Mouse (Mus musculus) embryonic facial prominence, embryonic 11.5 days (tissue): ENCODE measurements at regions not wholly inside any gene's neighbourhood (a gene's known extent, or its start where the extent isn't known, plus 50 kb on each side); places are given as distances from the start of the nearest gene placed in this dataset.

Experiments used
- ATAC-seq: fragments of 200-750 bp; cut with Nextera tagmentation; replicated peaks from 2 replicates; pipeline ENCODE4 v1.8.0; 2017; ENCODE audit warnings: low read depth; ENCODE audit not compliant: insufficient number of reproducible peaks, low FRiP score, low TSS enrichment
- DNase-seq: peaks from one replicate; pipeline ENCODE4 v3.0.0-alpha.2; 2015; ENCODE audit warnings: low spot score
- H3K27ac ChIP-seq: fragments of 300-500 bp; sonication (generic); replicated peaks from 2 replicates; pipeline ENCODE4 v1.5.1; 2014; ENCODE audit warnings: mild to moderate bottlenecking, low read depth, low read length, control low read depth
- H3K27me3 ChIP-seq: fragments of 300-500 bp; sonication (generic); 2 replicates; pipeline ENCODE4 v1.6.1; 2014; ENCODE audit warnings: mild to moderate bottlenecking, low read length, moderate library complexity, mixed read lengths; ENCODE audit not compliant: control insufficient read depth, insufficient read depth
- H3K36me3 ChIP-seq: fragments of 300-500 bp; sonication (generic); replicated peaks from 2 replicates; pipeline ENCODE4 v1.6.1; 2014; ENCODE audit warnings: low read depth, mild to moderate bottlenecking, low read length, moderate library complexity, mixed read lengths; ENCODE audit not compliant: control insufficient read depth, insufficient read depth
- H3K4me1 ChIP-seq: fragments of 300-500 bp; sonication (generic); 2 replicates; pipeline ENCODE4 v1.6.1; 2014; ENCODE audit warnings: low read length, mixed read lengths; ENCODE audit not compliant: control insufficient read depth, insufficient read depth
- H3K4me2 ChIP-seq: fragments of 300-500 bp; sonication (generic); 2 replicates; pipeline ENCODE4 v1.6.1; 2014; ENCODE audit warnings: low read depth, mild to moderate bottlenecking, control low read depth, low read length, moderate library complexity
- H3K4me3 ChIP-seq: fragments of 300-500 bp; sonication (generic); 2 replicates; pipeline ENCODE4 v1.5.1; 2014; ENCODE audit warnings: low read depth, low read length, control low read depth
- H3K9ac ChIP-seq: fragments of 300-500 bp; sonication (generic); replicated peaks from 2 replicates; pipeline ENCODE4 v1.6.1; 2014; ENCODE audit warnings: mild to moderate bottlenecking, control low read depth, low read length
- H3K9me3 ChIP-seq: fragments of 300-500 bp; sonication (generic); replicated peaks from 2 replicates; pipeline ENCODE4 v1.6.1; 2016; ENCODE audit warnings: mild to moderate bottlenecking, low read length, inconsistent platforms, mixed read lengths; ENCODE audit not compliant: control insufficient read depth
- WGBS: fragments of 180-500 bp; shearing (Covaris S2); extraction: QIAGEN DNeasy Blood & Tissue Kit; methylation state at CpG from one replicate; pipeline ENCODE4 v1.1.7; 2014; 5-methylcytosine and 5-hydroxymethylcytosine counted together

GRCm38 (mm10) chr5:96922716-96923076, 74.8 kb upstream of the Bmp2k start:
- Histone ChIP-seq H3K4me3 (no peak overlapping the region), H3K4me2 (no peak overlapping the region), H3K27ac (no peak overlapping the region), H3K9me3 (no peaks in the 10 kb centered on the region), H3K27me3 (no peaks in the 10 kb centered on the region), H3K9ac (no peak overlapping the region), H3K4me1 (no peaks in the 10 kb centered on the region), H3K36me3 (no peaks in the 10 kb centered on the region)
- 62% methylated on average over 4 of the region's 4 CpGs for WGBS
- ATAC-seq (no peak), DNase-seq (no peak)

DNA sequence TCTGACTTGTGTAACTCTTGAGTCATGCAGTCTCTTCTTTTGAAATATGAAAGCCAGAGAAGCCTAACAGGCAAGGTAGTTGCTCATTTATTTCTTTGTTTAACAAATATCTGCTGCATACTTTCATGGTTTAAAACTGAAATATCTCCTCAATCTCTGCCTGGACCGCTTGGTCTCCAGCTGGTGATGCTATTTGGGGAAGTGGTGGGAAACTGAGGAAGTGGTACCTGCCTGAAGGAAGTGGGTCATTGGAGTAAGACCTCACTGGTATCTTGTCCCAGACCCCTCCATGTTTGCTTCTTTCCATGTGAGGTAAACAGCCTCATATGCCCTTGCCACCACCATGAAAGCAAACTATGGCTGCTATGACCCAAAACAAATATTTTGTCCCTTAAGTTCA, 74.0 kb upstream of the Bmp2k start:
- ATAC-seq (no peak), DNase-seq (no peak)
- Histone ChIP-seq H3K4me1 (no peaks in the 10 kb centered on the region), H3K36me3 (no peaks in the 10 kb centered on the region), H3K9ac (no peak overlapping the region), H3K4me3 (no peak overlapping the region), H3K4me2 (no peak overlapping the region), H3K27me3 (no peaks in the 10 kb centered on the region), H3K27ac (no peak overlapping the region), H3K9me3 (no peaks in the 10 kb centered on the region)
- 90% methylated on average over 1 of the region's 1 CpGs for WGBS

DNA sequence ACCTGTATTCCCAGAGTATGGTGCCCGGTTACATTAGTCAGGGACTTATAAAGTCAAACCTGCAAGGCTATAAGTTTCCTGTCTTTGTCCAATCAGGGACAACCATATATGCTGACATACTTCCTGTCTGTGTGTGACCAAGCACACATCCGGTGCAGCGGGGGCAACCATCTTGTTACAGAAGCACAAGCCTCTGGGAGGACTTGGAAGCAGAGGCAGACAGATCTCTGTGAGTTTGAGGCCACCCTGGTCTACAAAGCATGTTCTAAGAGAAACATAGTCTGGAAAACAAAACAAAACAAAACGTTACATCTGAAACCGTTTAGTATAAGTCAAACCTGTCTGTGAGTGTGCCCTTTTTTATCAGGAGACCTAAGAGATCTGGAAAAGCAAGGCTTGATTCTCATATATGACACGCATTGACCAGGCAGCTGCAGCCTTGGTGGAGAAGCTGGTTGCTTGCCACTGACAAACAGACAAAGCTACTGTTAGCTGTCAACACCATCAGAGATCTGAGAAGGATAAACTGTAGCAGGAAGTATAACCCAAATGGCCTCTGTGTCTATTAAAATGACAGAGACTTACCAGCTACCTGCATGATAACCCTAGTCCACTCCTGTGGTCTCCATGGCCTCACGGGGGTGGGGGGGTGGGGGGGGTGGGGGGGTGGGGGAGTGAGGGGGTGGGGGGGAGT, 72.6 kb upstream of the Bmp2k start:
- WGBS = 85% methylated on average over 6 of the region's 7 CpGs
- DNase-seq = no peak
- H3K27me3 ChIP-seq = no peaks in the 10 kb centered on the region
- no peak overlapping the region for H3K4me2 ChIP-seq
- no peak overlapping the region for H3K4me3 ChIP-seq
- no peaks in the 10 kb centered on the region for H3K9me3 ChIP-seq
- no peak for ATAC-seq
- H3K27ac ChIP-seq = no peak overlapping the region
- no peaks in the 10 kb centered on the region for H3K4me1 ChIP-seq
- no peak overlapping the region for H3K9ac ChIP-seq
- no peaks in the 10 kb centered on the region for H3K36me3 ChIP-seq

GRCm38 (mm10) chr5:96925943-96926342, 71.5 kb upstream of the Bmp2k start:
- no peaks in the 10 kb centered on the region for H3K27me3 ChIP-seq
- WGBS = 52% methylated on average over 2 of the region's 2 CpGs

GRCm38 (mm10) chr5:96931091-96931490, 66.4 kb upstream of the Bmp2k start:
- Histone ChIP-seq H3K36me3 (no peaks in the 10 kb centered on the region), H3K4me1 (no peaks in the 10 kb centered on the region), H3K27me3 (no peaks in the 10 kb centered on the region), H3K9me3 (no peaks in the 10 kb centered on the region), H3K4me2 (no peak overlapping the region), H3K9ac (no peak overlapping the region), H3K27ac (no peak overlapping the region), H3K4me3 (no peak overlapping the region)
- WGBS = 58% methylated on average over 2 of the region's 2 CpGs
- DNase-seq = no peak
- no peak for ATAC-seq

More at GRCm38 (mm10) chr5:96925943-96926342, 71.5 kb upstream of the Bmp2k start:
- no peak overlapping the region for H3K4me2 ChIP-seq
- peak; percentile 51 for DNase-seq
- no peak overlapping the region for H3K9ac ChIP-seq
- ATAC-seq = peak; percentile 50; the same call in 1 of the 2 replicates
- H3K36me3 ChIP-seq = no peaks in the 10 kb centered on the region
- H3K4me3 ChIP-seq = no peak overlapping the region
- H3K27ac ChIP-seq = no peak overlapping the region
- H3K4me1 ChIP-seq = no peaks in the 10 kb centered on the region
- H3K9me3 ChIP-seq = no peaks in the 10 kb centered on the region

- Histone ChIP-seq H3K9me3 (no peaks in the 10 kb centered on the region), H3K4me3 (no peak overlapping the region), H3K4me2 (no peak overlapping the region), H3K27ac (no peak overlapping the region), H3K27me3 (no peaks in the 10 kb centered on the region), H3K9ac (no peak overlapping the region), H3K36me3 (no peaks in the 10 kb centered on the region), H3K4me1 (no peaks in the 10 kb centered on the region)
- WGBS = 68% methylated on average over 4 of the region's 4 CpGs
- no peak for DNase-seq
- ATAC-seq = no peak
Observed at GRCm38 (mm10) chr5:96931576-96932152, 65.8 kb upstream of the Bmp2k start.

DNA sequence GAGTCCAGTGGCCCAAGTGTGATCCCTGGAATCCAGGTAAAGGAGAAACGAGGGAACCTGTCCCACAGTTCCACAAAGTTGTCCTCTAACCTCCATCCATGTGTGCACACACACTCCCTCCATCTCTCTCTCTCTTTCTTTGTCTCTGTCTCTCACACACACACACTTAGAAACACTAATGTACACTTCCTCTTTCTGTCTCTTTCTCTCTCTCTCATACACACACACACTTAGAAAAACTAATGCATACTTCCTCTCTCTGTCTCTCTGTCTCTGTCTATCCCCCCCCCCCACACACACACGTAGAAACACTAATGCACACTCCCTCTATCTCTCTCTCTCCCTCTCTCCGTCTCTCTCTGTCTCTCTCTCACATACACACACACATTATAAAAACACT, 61.2 kb upstream of the Bmp2k start:
- no peak overlapping the region for H3K27ac ChIP-seq
- no peak for ATAC-seq
- 84% methylated on average over 3 of the region's 3 CpGs for WGBS

GRCm38 (mm10) chr5:96938718-96939117, 58.8 kb upstream of the Bmp2k start:
- DNase-seq (no peak), ATAC-seq (no peak)
- H3K4me2 ChIP-seq = no peak overlapping the region
- 88% methylated on average over 11 of the region's 11 CpGs for WGBS
- H3K36me3 ChIP-seq = no peaks in the 10 kb centered on the region
- no peak overlapping the region for H3K27ac ChIP-seq
- no peak overlapping the region for H3K4me3 ChIP-seq
- H3K4me1 ChIP-seq = no peaks in the 10 kb centered on the region
- no peaks in the 10 kb centered on the region for H3K27me3 ChIP-seq
- H3K9ac ChIP-seq = no peak overlapping the region
- H3K9me3 ChIP-seq = no peaks in the 10 kb centered on the region

More for the DNA sequence above, 61.2 kb upstream of the Bmp2k start:
- H3K4me2 ChIP-seq = no peak overlapping the region
- no peak overlapping the region for H3K9ac ChIP-seq
- H3K4me3 ChIP-seq = no peak overlapping the region
- H3K4me1 ChIP-seq = no peaks in the 10 kb centered on the region
- no peaks in the 10 kb centered on the region for H3K27me3 ChIP-seq
- no peaks in the 10 kb centered on the region for H3K36me3 ChIP-seq
- H3K9me3 ChIP-seq = no peaks in the 10 kb centered on the region
- DNase-seq = no peak
